Mouse (Mus musculus) erythroblast, embryonic 14.5 days (primary cell): Measurements from ENCODE around the gene Tmem170b. TPM values are rescaled to one million over a fixed set of nuclear protein-coding genes. Genes with fewer than 3 reads are reported as not detected.

Experiments
- H3K27me3 ChIP-seq: 2 replicates; pipeline ENCODE4 v1.6.1; 2012; ENCODE audit warnings: inconsistent platforms; ENCODE audit not compliant: control insufficient read depth
- H3K36me3 ChIP-seq: 2 replicates; pipeline ENCODE4 v1.6.1; 2012; ENCODE audit warnings: mild to moderate bottlenecking, inconsistent platforms; ENCODE audit not compliant: control insufficient read depth
- H3K4me1 ChIP-seq: 2 replicates; pipeline ENCODE4 v1.6.1; 2012; ENCODE audit warnings: inconsistent platforms; ENCODE audit not compliant: control insufficient read depth
- H3K4me3 ChIP-seq: replicated peaks from 2 replicates; pipeline ENCODE3; 2012; ENCODE audit warnings: moderate library complexity, mild to moderate bottlenecking, inconsistent platforms
- H3K9me3 ChIP-seq: 2 replicates; pipeline ENCODE4 v1.6.1; 2012; ENCODE audit warnings: low read length, inconsistent platforms, mixed read lengths; ENCODE audit not compliant: control insufficient read depth
- GATA1 ChIP-seq: IDR thresholded peaks from 2 replicates; pipeline ENCODE4 v1.6.1; 2012; ENCODE audit warnings: low read length, inconsistent platforms, mixed read lengths
- TAL1 ChIP-seq: IDR thresholded peaks from 3 replicates; pipeline ENCODE4 v1.6.1; 2012; ENCODE audit warnings: low read length, inconsistent platforms, mixed read lengths
- polyA plus RNA-seq: library from polyadenylated mRNA; stranded (reverse); fragments of >175 nt; gene quantifications from 2 replicates; pipeline ENCODE4 v1.2.3, GENCODE M21; 2012

Gene Tmem170b
- polyA plus RNA-seq, 1 experiment = 0.10 TPM

GRCm38 (mm10) chr13:41634401-41634818, 28.7 kb downstream of the Tmem170b start:
- Histone ChIP-seq H3K36me3 (peaks cover 11% of the 10 kb centered on the region), H3K9me3 (no peaks in the 10 kb centered on the region), H3K4me1 (no peaks in the 10 kb centered on the region), H3K27me3 (no peaks in the 10 kb centered on the region), H3K4me3 (no peak overlapping the region)
- TF ChIP-seq GATA1 (no peak), TAL1 (no peak)

GRCm38 (mm10) chr13:41638083-41638482, 32.4 kb downstream of the Tmem170b start:
- Histone ChIP-seq H3K4me1 (no peaks in the 10 kb centered on the region), H3K36me3 (peaks cover 6% of the 10 kb centered on the region), H3K4me3 (no peak overlapping the region), H3K27me3 (no peaks in the 10 kb centered on the region), H3K9me3 (no peaks in the 10 kb centered on the region)
- TF ChIP-seq GATA1 = no peak
- TF ChIP-seq TAL1 = no peak

GRCm38 (mm10) chr13:41642851-41643250, 37.1 kb downstream of the Tmem170b start:
- H3K9me3 ChIP-seq = no peaks in the 10 kb centered on the region
- H3K27me3 ChIP-seq = no peaks in the 10 kb centered on the region
- H3K36me3 ChIP-seq = peaks cover 2% of the 10 kb centered on the region; the same call in 1 of the 2 replicates
- TF ChIP-seq GATA1 (no peak), TAL1 (no peak)
- H3K4me3 ChIP-seq = no peak overlapping the region
- no peaks in the 10 kb centered on the region for H3K4me1 ChIP-seq

- Histone ChIP-seq H3K4me3 (no peak overlapping the region), H3K9me3 (no peaks in the 10 kb centered on the region)
- TF ChIP-seq GATA1 (no peak), TAL1 (no peak)
Observed at GRCm38 (mm10) chr13:41643798-41644197, 38.1 kb downstream of the Tmem170b start.

GRCm38 (mm10) chr13:41644591-41645482, 39.1 kb downstream of the Tmem170b start:
- Histone ChIP-seq H3K4me3 (no peak overlapping the region), H3K27me3 (no peaks in the 10 kb centered on the region), H3K4me1 (no peaks in the 10 kb centered on the region)

More at GRCm38 (mm10) chr13:41643798-41644197, 38.1 kb downstream of the Tmem170b start:
- Histone ChIP-seq H3K4me1 (no peaks in the 10 kb centered on the region), H3K36me3 (peaks cover 2% of the 10 kb centered on the region; the same call in 1 of the 2 replicates), H3K27me3 (no peaks in the 10 kb centered on the region)

GRCm38 (mm10) chr13:41645483-41645859, 39.8 kb downstream of the Tmem170b start:
- H3K9me3 ChIP-seq = no peaks in the 10 kb centered on the region
- H3K4me3 ChIP-seq = no peak overlapping the region
- no peaks in the 10 kb centered on the region for H3K27me3 ChIP-seq
- TF ChIP-seq GATA1 (no peak), TAL1 (no peak)
- no peaks in the 10 kb centered on the region for H3K4me1 ChIP-seq
- no peaks in the 10 kb centered on the region for H3K36me3 ChIP-seq

More at GRCm38 (mm10) chr13:41644591-41645482, 39.1 kb downstream of the Tmem170b start:
- Histone ChIP-seq H3K9me3 (no peaks in the 10 kb centered on the region), H3K36me3 (no peaks in the 10 kb centered on the region)
- TF ChIP-seq GATA1 (no peak), TAL1 (no peak)

- TF ChIP-seq TAL1 (no peak), GATA1 (no peak)
- no peaks in the 10 kb centered on the region for H3K9me3 ChIP-seq
- H3K36me3 ChIP-seq = no peaks in the 10 kb centered on the region
- H3K27me3 ChIP-seq = no peaks in the 10 kb centered on the region
- no peaks in the 10 kb centered on the region for H3K4me1 ChIP-seq
- no peak overlapping the region for H3K4me3 ChIP-seq
Observed at GRCm38 (mm10) chr13:41647976-41648375, 42.3 kb downstream of the Tmem170b start.

GRCm38 (mm10) chr13:41650665-41651064, 45.0 kb downstream of the Tmem170b start:
- no peak for TF ChIP-seq TAL1

GRCm38 (mm10) chr13:41653791-41654190, 48.1 kb downstream of the Tmem170b start:
- Histone ChIP-seq H3K4me1 (no peaks in the 10 kb centered on the region), H3K9me3 (no peaks in the 10 kb centered on the region), H3K4me3 (no peak overlapping the region), H3K36me3 (no peaks in the 10 kb centered on the region), H3K27me3 (no peaks in the 10 kb centered on the region)
- TF ChIP-seq TAL1 (no peak), GATA1 (no peak)

More at GRCm38 (mm10) chr13:41650665-41651064, 45.0 kb downstream of the Tmem170b start:
- no peak overlapping the region for H3K4me3 ChIP-seq
- no peaks in the 10 kb centered on the region for H3K4me1 ChIP-seq
- no peaks in the 10 kb centered on the region for H3K27me3 ChIP-seq
- no peaks in the 10 kb centered on the region for H3K36me3 ChIP-seq
- no peaks in the 10 kb centered on the region for H3K9me3 ChIP-seq
